Mouse (Mus musculus): ENCODE data around the gene Cebpg.

DNA sequence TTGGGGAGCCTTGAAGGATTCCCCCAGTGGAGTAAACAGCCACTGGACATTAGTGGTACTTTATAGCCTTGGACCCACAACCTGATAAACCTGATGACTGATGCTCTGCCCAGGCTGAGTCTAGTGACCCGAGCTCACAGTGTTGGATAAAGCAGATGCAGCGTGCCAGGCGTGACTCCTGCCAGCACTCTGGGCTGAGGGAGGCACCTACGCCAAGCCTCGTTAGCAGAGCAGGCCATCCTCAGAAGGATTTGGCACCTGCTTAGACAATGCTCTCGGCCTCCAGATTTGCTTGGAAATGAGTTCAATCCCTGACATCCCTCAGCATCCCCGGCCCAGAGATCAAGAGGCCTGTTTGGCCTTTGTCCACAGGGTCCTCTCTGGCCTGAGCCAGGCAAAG lies 49.7 kb downstream of the Cebpg start:
- TF ChIP-seq GATA1 (IDR thresholded peaks at IDR 0.05; ENCODE audit: borderline replicate concordance, low read length): no peak
- TF ChIP-seq FLI1 (IDR thresholded peaks at IDR 0.05; ENCODE audit: low read length): no peak
